Mouse (Mus musculus) C3H10T1/2 (cell line): ENCODE data around the gene Fgr. TPM values are rescaled to one million over a fixed set of nuclear protein-coding genes. Genes with fewer than 3 reads are reported as not detected.

Experiments used
- polyA plus RNA-seq, 2 experiments: library from polyadenylated mRNA; unstranded; fragments of >200 nt; fragmentation: generic; extraction: Trizol; gene quantifications; one replicate each; pipeline ENCODE4 v1.2.1; 2012; ENCODE audit warnings: missing spikeins in 2 of 2

Gene Fgr
- under 1 TPM in 1 of 2 experiments, not detected in 1; 0.01 TPM for polyA plus RNA-seq

GRCm38 (mm10) chr4:132973814-132974398, at the start of gene Fgr:
TSS of gene Fgr (plus strand) at chr4:132974095.

GRCm38 (mm10) chr4:133011028-133011820, 37.3 kb downstream of the Fgr start, which contains the start of gene Ahdc1:
TSS of gene Ahdc1 (plus strand) at chr4:133011260.

Other genes starting within 250 kb of the Fgr start
- gene Xkr8, start 241.5 kb upstream of the Fgr start, polyA plus RNA-seq: 1 to 10 TPM; 2.1 to 7.6 TPM
- gene Smpdl3b, start 216.8 kb upstream of the Fgr start, polyA plus RNA-seq: 1 to 10 TPM; 5.7 to 7.7 TPM
- 10 to 100 TPM; 21.8 to 42.1 TPM for gene Rpa2, start 205.8 kb upstream of the Fgr start, polyA plus RNA-seq
- gene Themis2, start 177.7 kb upstream of the Fgr start, polyA plus RNA-seq: not detected
- gene Ppp1r8, start 130.9 kb upstream of the Fgr start, polyA plus RNA-seq: 10 to 100 TPM; 20.8 to 34.2 TPM
- gene Stx12, start 89.6 kb upstream of the Fgr start, polyA plus RNA-seq: 10 to 100 TPM in 1 of 2 experiments, 1 to 10 TPM in 1; 2.7 to 22.1 TPM
- 10 to 100 TPM in 1 of 2 experiments, 1 to 10 TPM in 1; 5.5 to 19.0 TPM for gene Fam76a, start 51.5 kb upstream of the Fgr start, polyA plus RNA-seq
- 10 to 100 TPM in 1 of 2 experiments, 1 to 10 TPM in 1; 3.5 to 50.8 TPM for gene Ahdc1, start 37.2 kb downstream of the Fgr start, polyA plus RNA-seq
- gene Wasf2, start 156.4 kb downstream of the Fgr start, polyA plus RNA-seq: 10 to 100 TPM in 1 of 2 experiments, 1 to 10 TPM in 1; 9.9 to 56.7 TPM
- under 1 TPM; 0.05 to 0.11 TPM for gene Cd164l2, start 238.0 kb downstream of the Fgr start, polyA plus RNA-seq
- under 1 TPM; 0.02 to 0.13 TPM for gene Gpr3, start 238.4 kb downstream of the Fgr start, polyA plus RNA-seq